Mouse (Mus musculus): ENCODE data around the gene Rcvrn. TPM values are rescaled to one million over a fixed set of nuclear protein-coding genes. Genes with fewer than 3 reads are reported as not detected.

Rcvrn gene
- polyA plus RNA-seq, 1 experiment from 2014 or later = not detected

GRCm38 (mm10) chr11:67652194-67652892, 42.8 kb upstream of the Rcvrn start:
- Histone ChIP-seq H3K4me2 (ENCODE audit: low read length) (no peak overlapping the region), H3K27ac (no peak overlapping the region), H3K9me3 (replicated peaks; ENCODE audit: low read length) (no peaks in the 10 kb centered on the region), H3K4me3 (replicated peaks; ENCODE audit: low read depth, low read length) (no peak overlapping the region), H3K36me3 (ENCODE audit: insufficient read depth, low read length) (no peaks in the 10 kb centered on the region), H3K27me3 (ENCODE audit: insufficient read depth, low read length) (no peaks in the 10 kb centered on the region), H3K9ac (ENCODE audit: low read depth, low read length) (no peak overlapping the region), H3K4me1 (replicated peaks; ENCODE audit: insufficient read depth, low read length) (peaks cover 4% of the 10 kb centered on the region; the same call in 1 of the 2 replicates)
- DNase-seq (ENCODE audit: low spot score) = peak; percentile 79
- WGBS = 15% methylated on average over 14 of the region's 14 CpGs
- ATAC-seq (replicated peaks; ENCODE audit: low FRiP score, low read depth) = no peak
- TF ChIP-seq CTCF (IDR thresholded peaks at IDR 0.05; ENCODE audit: low read depth) = peak; percentile 77

- no peak overlapping the region for H3K27ac ChIP-seq
- no peaks in the 10 kb centered on the region for H3K27me3 ChIP-seq (ENCODE audit: insufficient read depth, low read length)
- no peak for DNase-seq (ENCODE audit: low spot score)
- H3K36me3 ChIP-seq (ENCODE audit: insufficient read depth, low read length) = no peaks in the 10 kb centered on the region
- TF ChIP-seq CTCF (IDR thresholded peaks at IDR 0.05; ENCODE audit: low read depth) = no peak
- WGBS = 38% methylated on average over 6 of the region's 6 CpGs
- H3K9me3 ChIP-seq (replicated peaks; ENCODE audit: low read length) = no peaks in the 10 kb centered on the region
- H3K9ac ChIP-seq (ENCODE audit: low read depth, low read length) = no peak overlapping the region
- peaks cover 4% of the 10 kb centered on the region; the same call in 1 of the 2 replicates for H3K4me1 ChIP-seq (replicated peaks; ENCODE audit: insufficient read depth, low read length)
- ATAC-seq (replicated peaks; ENCODE audit: low FRiP score, low read depth) = no peak
- no peak overlapping the region for H3K4me2 ChIP-seq (ENCODE audit: low read length)
- H3K4me3 ChIP-seq (replicated peaks; ENCODE audit: low read depth, low read length) = no peak overlapping the region
Observed at GRCm38 (mm10) chr11:67652893-67653255, 42.3 kb upstream of the Rcvrn start.

GRCm38 (mm10) chr11:67653521-67654090, 41.5 kb upstream of the Rcvrn start:
- Histone ChIP-seq H3K27me3 (ENCODE audit: insufficient read depth, low read length) (no peaks in the 10 kb centered on the region), H3K9ac (ENCODE audit: low read depth, low read length) (no peak overlapping the region), H3K4me1 (replicated peaks; ENCODE audit: insufficient read depth, low read length) (peaks cover 4% of the 10 kb centered on the region; the same call in 1 of the 2 replicates), H3K36me3 (ENCODE audit: insufficient read depth, low read length) (no peaks in the 10 kb centered on the region), H3K4me3 (replicated peaks; ENCODE audit: low read depth, low read length) (no peak overlapping the region), H3K4me2 (ENCODE audit: low read length) (no peak overlapping the region), H3K9me3 (replicated peaks; ENCODE audit: low read length) (no peaks in the 10 kb centered on the region), H3K27ac (no peak overlapping the region)
- DNase-seq (ENCODE audit: low spot score) (no peak), ATAC-seq (replicated peaks; ENCODE audit: low FRiP score, low read depth) (no peak)
- no peak for TF ChIP-seq CTCF (IDR thresholded peaks at IDR 0.05; ENCODE audit: low read depth)
- 87% methylated on average over 9 of the region's 9 CpGs for WGBS

- Histone ChIP-seq H3K27me3 (ENCODE audit: insufficient read depth, low read length) (no peaks in the 10 kb centered on the region), H3K4me3 (replicated peaks; ENCODE audit: low read depth, low read length) (no peak overlapping the region), H3K9me3 (replicated peaks; ENCODE audit: low read length) (no peaks in the 10 kb centered on the region), H3K9ac (ENCODE audit: low read depth, low read length) (no peak overlapping the region), H3K27ac (no peak overlapping the region), H3K4me2 (ENCODE audit: low read length) (no peak overlapping the region), H3K36me3 (ENCODE audit: insufficient read depth, low read length) (no peaks in the 10 kb centered on the region), H3K4me1 (replicated peaks; ENCODE audit: insufficient read depth, low read length) (peaks cover 4% of the 10 kb centered on the region; the same call in 1 of the 2 replicates)
- WGBS = 87% methylated on average over 4 of the region's 4 CpGs
- no peak for TF ChIP-seq CTCF (IDR thresholded peaks at IDR 0.05; ENCODE audit: low read depth)
- DNase-seq (ENCODE audit: low spot score) = no peak
- no peak for ATAC-seq (replicated peaks; ENCODE audit: low FRiP score, low read depth)
Observed at GRCm38 (mm10) chr11:67654514-67654913, 40.6 kb upstream of the Rcvrn start.

- ATAC-seq (replicated peaks; ENCODE audit: low FRiP score, low read depth) = no peak
- H3K9me3 ChIP-seq (replicated peaks; ENCODE audit: low read length) = no peaks in the 10 kb centered on the region
- H3K27me3 ChIP-seq (ENCODE audit: insufficient read depth, low read length) = no peaks in the 10 kb centered on the region
- no peak overlapping the region for H3K27ac ChIP-seq
- TF ChIP-seq CTCF (IDR thresholded peaks at IDR 0.05; ENCODE audit: low read depth) = no peak
- no peak overlapping the region for H3K4me3 ChIP-seq (replicated peaks; ENCODE audit: low read depth, low read length)
- H3K4me1 ChIP-seq (replicated peaks; ENCODE audit: insufficient read depth, low read length) = peaks cover 4% of the 10 kb centered on the region; the same call in 1 of the 2 replicates
- no peaks in the 10 kb centered on the region for H3K36me3 ChIP-seq (ENCODE audit: insufficient read depth, low read length)
- whole genome bisulfite sequencing = 65% methylated on average over 17 of the region's 17 CpGs
- no peak for DNase-seq (ENCODE audit: low spot score)
- no peak overlapping the region for H3K4me2 ChIP-seq (ENCODE audit: low read length)
- no peak overlapping the region for H3K9ac ChIP-seq (ENCODE audit: low read depth, low read length)
Observed at GRCm38 (mm10) chr11:67655236-67655959, 39.7 kb upstream of the Rcvrn start.

GRCm38 (mm10) chr11:67656366-67656765, 38.8 kb upstream of the Rcvrn start:
- DNase-seq (ENCODE audit: low spot score) = no peak

More at GRCm38 (mm10) chr11:67656366-67656765, 38.8 kb upstream of the Rcvrn start:
- Histone ChIP-seq H3K9me3 (replicated peaks; ENCODE audit: low read length) (no peaks in the 10 kb centered on the region), H3K4me2 (ENCODE audit: low read length) (no peak overlapping the region), H3K9ac (ENCODE audit: low read depth, low read length) (no peak overlapping the region), H3K27ac (no peak overlapping the region), H3K36me3 (ENCODE audit: insufficient read depth, low read length) (no peaks in the 10 kb centered on the region), H3K4me1 (replicated peaks; ENCODE audit: insufficient read depth, low read length) (peaks cover 4% of the 10 kb centered on the region; the same call in 1 of the 2 replicates), H3K4me3 (replicated peaks; ENCODE audit: low read depth, low read length) (no peak overlapping the region), H3K27me3 (ENCODE audit: insufficient read depth, low read length) (no peaks in the 10 kb centered on the region)
- TF ChIP-seq CTCF (IDR thresholded peaks at IDR 0.05; ENCODE audit: low read depth) = no peak
- WGBS = 85% methylated on average over 7 of the region's 7 CpGs
- ATAC-seq (replicated peaks; ENCODE audit: low FRiP score, low read depth) = no peak
